Mouse (Mus musculus): ENCODE data around the gene Atxn1. TPM values are rescaled to one million over a fixed set of nuclear protein-coding genes. Genes with fewer than 3 reads are reported as not detected.

Gene Atxn1
- total RNA-seq, 4 experiments from 2014 or later, result 40.3 to 60.6 (median 42.9) TPM

DNA sequence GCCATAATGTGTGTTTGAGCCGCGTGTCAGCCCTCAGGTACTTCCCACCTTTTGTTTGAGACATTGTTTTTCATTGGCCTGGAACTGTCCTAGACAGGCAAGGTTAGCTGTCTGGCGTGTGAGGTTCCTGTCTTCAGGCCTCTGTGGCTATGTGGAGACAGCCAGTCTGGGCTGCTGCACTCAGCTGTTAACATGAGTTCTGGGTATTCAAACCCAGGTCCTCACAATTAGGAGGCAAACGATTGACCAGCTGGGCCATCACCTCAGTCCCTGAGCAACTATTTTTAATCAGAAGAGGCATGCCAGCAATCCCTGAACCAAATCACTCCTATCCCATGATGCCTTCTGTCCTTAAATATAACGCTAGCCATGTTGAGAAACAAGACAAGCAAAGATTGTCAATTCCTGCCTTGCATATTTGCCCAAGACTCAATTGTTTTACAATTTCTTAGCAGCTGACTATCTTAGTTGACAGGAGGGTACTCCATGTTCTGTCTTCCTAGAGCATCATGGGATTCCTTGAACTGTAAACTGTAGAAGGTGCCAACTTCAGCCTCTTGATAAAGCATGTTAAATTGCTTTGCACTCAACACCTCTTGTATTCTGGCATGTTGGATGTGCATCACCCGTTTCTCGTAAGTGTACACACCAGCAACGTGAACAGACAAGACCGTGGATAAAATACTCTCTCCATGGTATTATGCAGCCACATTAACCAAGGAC is 428.9 kb downstream of the Atxn1 start:
- no peak for DNase-seq (ENCODE audit: low spot score in 2 of 2)

DNA sequence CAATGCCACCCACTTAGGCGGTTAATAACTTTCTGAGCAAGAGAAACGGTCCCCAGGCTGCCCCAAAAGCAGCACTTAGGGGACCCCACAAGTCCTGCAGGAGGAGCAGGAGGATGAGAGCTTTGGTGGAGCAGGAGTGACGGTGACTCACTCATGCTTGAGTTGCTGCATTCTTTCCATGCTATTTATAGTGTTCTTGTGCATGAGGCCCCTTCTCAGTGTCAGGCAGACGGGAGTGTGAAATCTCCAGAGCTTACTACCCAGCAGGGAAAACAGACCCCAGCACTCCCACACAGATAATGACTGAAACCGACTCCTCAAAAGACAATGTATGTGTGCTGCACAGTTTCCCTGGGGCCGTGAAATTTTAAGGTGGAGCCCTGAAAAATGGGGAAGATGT is 434.1 kb downstream of the Atxn1 start:
- peak in 1 of 2 experiments; percentile 21 for DNase-seq (ENCODE audit: low spot score in 2 of 2)

DNA sequence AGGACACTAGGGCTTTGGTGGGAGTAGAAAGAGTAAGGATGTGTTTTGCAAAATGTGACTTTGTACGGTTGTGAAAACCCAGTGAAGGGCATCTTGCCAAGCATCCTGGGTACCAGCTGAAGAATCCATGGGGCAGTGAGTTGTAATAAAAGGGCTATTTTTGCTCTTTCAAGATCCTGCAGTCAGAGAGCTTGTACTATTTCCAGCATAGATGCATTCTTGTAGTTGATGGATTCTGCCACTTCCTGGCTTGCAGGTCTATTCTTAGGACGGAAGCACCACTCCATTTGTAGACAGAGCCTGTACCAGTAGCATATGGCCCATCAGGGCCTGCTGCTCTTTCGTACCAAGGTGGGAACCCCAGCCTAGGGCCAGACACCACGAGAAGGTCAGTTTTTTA is 436.0 kb downstream of the Atxn1 start:
- no peak for DNase-seq (ENCODE audit: low spot score in 2 of 2)

DNA sequence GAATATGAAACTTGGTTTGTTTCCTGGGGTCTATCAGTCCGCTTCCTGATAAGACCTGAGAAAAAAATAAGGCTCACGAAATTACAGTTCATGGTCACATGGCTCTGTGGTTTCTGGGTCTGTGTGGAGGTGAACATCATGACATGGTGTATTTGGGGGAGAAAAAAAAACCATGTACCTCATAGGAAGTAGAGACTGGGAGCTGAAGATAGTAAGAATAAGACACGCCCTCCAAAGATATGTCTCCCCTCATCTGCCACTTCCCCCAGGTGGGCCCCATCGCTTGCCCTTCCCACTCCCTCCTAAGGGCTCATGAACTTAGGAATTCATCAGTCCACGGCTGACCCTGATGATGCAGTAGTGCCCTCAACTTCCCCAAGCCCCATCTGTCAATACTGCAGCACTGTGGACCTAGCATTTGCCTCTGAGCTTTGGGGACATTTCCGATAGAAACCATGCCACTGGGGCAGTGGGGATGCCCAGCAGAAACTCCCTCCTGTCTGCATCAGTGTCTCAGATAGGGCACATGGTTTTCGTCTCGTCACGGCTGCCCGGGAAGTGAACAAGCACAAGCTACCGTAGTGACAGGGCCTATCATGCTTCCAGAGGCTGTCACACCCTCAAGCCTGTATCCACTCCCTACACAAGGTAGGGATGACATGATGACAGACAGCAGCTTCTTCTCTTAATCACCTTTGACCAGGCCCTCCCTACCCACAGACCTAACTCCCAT is 437.4 kb downstream of the Atxn1 start:
- DNase-seq (ENCODE audit: low spot score in 2 of 2), result no peak

DNA sequence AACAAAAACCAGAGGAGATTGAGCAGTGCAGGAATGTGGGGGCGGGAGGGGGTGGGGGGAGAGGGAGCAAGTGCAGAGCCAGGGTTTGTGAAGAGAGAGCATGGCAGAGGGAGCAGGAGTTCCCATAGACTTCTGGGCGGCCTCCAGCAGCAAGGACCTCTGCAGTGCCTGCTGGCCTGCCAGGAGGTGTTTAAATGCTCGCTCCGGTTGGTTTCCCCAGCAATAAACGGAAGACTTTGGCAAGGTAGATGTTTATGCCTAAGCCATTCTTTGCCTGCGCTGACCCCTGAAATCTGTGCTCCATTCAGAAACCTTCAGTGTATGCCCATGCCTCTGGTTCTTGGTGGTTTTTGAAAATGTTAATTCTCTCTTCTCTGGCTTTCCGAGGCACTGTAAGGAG is 438.6 kb downstream of the Atxn1 start:
- DNase-seq (ENCODE audit: low spot score in 2 of 2), result no peak

DNA sequence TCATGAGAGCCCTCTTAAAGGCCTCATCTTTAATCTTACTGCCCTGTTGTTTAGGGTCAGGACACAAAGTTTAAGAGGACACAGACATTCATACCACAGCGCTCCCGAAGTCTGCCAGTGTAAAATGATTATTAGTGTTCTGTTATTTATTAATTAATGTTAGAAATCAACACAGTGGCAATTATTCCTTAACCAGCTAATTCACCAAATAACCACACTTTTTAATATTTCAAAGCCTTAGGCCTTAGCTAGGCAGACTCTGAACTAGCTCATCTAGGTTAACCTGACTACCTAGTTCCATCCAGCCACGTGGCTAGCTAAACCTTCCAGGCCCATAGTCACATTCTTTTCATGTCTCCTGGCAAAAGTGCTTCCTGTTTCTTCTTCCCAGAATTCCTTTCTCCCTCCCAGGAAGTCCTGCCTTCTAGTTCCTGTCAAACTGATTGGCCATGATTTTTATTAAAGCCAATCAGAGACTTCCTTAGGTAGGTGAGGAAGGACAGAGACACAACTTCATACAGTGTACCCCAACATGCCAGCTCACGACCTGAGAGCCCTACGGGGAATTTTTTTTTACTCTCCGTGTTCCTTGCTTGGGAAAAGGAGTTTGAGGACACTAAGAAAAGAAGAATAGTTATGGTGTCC is 439.9 kb downstream of the Atxn1 start:
- DNase-seq (ENCODE audit: low spot score in 2 of 2), result no peak

DNA sequence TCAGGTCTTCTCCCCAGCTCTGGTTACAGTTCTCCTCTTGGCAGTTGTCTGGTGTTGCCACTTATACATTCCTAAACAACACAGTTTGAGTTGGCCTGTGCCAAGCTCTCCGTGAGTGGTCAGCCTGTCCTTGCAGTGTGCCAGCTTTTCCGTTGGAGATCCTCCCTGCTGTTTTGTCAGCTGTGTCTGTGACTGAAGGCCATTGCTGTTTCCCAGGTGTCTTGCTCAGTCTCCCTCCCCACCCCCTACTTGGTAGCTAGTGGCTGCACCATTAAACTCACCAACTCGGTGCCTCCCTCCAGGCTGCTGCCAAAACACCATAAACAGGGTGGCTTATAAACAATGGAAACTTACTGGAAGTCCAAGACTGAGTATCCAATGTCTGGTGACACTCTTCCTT is 440.5 kb downstream of the Atxn1 start:
- DNase-seq (ENCODE audit: low spot score in 2 of 2), result peak in 1 of 2 experiments; percentile 60

DNA sequence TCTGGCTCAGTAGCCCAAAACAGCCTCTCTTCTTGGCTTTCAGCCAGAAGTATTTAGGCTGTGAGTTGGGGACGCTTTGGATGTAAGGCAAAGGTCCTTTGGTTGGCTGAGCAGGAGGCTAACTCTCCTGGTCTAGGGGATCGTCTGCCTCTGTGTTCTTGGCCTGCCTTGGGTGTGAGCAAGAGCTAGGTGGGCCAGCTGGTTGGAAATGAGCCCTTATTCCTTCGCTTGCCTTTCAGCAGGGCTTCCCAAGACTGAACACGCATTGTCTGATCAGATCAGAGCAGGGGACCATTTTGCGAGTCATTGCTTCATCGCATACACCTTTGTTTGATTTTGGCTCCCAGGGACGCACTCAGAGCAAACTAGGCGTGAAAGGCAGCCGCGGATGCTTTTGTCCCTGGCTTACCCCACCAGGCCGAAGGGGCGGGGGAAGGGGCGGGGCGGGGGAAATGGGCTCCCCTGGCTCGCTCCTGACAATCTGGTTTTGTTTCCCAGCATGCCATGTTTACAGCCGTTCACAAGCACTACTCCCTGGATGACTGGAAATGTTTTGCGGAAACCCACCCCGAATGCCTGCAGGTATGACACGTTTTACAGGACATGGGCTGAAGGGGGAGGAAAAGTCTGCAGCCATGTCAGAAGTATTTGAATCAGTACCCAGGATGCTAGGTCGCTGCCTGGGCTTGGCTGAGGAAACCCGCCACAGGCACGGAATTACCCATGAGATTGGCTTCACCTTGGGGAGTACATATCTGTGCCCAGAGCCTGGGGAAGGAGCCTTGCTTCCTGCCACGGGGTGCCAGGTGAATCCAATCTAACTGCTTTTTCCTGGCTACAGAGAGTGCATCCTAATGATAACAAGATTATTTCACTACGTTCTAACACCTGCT is 448.1 kb downstream of the Atxn1 start:
- no peak for DNase-seq (ENCODE audit: low spot score in 2 of 2)

DNA sequence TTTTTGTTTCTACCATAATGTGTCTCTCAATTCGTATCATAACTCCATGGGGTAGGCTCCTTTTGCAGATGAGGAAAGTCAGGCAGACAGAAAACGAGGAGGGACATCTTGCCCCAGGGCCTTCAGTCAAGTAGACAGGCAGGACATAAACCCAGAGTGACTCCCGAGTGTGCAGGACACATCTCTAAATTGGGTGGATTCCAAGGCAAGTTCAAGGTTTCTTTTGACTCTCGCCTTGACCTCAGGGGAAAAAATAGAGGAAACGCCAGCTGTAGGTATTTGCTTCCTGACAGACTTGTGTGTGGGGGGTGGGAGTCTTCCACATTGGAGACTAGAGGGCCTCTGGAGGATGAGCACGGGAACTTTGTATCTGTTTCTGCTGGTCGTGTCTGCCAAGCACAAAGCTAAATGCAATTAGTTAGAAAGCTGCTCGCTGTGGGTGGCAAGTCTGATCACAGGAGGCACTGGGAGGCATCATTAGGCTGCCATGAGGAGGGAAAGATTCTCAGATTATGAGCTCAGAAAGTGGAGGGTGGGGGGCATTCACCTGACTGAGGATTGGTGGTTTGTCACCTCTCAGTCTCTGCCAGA is 449.9 kb downstream of the Atxn1 start:
- DNase-seq (ENCODE audit: low spot score in 2 of 2), result no peak

DNA sequence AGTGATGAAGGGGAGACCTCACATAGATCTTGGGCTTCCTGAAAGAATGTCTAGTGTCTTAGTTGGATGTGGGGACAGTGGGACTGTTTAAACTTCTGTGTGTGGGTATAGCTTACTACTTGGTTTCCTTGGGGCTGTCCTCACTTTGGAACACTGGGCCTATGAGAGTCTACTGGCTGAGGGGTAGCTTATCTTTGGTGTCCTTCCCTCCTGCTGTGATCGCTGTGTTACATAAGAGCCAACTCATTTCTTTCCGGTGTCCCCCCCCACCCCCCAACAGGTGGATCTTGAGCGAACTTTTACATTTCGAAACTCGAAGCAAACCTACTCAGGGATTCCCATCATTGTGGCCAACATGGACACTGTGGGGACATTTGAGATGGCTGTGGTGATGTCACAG is 450.7 kb downstream of the Atxn1 start:
- DNase-seq (ENCODE audit: low spot score in 2 of 2), result no peak

DNA sequence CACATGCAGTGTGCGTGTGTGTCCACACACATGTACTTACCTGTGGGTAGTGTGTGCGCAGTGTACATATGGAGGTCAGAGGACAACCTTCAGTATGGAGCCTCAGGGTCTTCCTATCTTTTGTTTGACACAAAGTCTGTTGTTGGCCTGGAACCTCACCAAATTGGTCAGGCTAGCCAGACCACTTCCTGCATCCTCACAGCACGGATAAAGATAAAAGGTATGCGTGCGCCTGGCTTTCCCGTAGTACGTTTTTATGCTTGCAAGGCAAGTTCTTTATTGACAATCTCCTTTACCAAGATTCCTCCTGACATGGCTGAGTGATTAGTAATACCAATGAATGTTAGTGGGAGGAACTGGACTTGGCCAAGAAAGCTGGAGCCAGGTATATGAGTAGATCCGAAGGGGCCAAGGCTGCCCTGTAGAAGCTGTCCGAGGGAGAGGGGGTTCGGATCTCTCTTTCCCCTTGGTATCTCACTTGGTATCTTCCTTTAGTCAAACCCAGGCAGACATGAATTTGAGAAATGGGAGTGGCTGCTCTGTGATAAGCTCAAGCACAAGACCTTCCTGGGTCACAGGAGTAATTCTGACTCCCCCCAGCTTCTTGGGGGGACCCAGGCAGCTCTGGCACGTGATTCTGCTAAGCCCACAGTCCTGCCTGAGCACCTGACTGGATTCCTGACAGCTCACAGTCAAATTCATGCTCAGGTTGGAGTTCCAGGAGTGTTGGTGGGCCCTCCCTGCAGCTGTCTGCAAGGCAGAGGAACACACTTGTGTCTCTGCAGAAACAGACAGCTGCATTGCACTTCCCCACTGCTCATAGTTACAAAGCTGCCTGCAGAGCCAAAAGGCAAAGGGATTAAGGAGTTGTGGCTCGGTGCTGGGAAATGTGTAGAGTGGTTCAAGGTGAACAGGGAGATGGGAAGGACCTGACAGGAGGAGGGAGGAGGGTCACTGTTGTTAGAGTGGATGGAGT is 451.5 kb downstream of the Atxn1 start:
- DNase-seq (ENCODE audit: low spot score in 2 of 2), result no peak

DNA sequence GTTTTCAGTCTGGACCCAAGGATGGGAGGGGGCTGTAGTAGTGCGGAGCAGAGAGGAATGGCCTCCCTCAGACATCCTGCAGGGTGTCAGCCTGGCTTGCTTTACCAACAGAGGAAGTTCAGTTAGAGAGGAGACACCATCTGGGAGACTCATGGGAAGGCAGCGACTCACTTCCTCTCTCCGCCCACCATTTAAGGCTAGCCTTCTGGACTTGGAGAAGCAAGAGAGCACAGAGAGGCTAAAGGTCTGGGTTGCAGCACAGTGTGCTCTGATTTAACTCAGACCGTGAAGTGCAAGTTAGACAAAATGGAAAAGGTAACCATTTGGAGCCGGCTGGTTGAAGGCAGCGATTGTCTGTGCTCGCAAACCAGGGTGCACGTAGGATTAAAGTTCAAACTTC is 452.3 kb downstream of the Atxn1 start:
- no peak for DNase-seq (ENCODE audit: low spot score in 2 of 2)

DNA sequence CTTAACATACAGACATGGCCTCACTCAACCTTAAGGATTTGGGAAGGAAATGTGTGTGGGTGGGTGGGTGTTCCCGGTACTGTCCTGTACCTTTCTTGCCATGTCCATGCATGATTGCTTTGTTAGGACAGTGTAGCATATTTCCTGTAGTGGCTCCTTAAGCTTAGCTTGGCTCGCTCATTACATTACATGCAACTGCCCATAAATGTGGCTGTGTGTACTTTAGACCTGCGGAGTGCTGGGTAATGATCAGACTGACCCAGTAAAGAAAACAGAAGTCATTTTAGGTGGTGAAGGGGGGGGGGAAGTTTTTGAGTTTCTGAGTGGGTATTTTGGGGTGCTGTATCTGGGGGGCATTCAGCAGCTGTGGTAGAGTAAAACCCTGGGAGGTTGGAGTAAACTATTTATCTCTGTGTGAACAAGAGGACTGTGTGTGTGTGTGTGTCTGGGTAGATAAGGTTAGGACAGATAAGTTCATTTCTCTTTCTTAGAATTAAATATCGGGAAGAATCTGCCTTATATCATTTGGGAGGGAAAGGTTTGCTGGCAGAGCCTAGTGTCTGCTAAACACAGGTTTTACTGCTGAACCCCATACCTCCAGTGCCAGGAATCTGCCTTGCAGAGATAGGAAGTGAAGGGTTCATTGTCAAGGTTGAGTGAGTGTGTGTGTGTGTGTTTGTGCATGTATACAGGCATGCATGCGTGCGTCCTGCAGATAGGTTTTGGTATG is 452.9 kb downstream of the Atxn1 start:
- DNase-seq (ENCODE audit: low spot score in 2 of 2), result no peak

DNA sequence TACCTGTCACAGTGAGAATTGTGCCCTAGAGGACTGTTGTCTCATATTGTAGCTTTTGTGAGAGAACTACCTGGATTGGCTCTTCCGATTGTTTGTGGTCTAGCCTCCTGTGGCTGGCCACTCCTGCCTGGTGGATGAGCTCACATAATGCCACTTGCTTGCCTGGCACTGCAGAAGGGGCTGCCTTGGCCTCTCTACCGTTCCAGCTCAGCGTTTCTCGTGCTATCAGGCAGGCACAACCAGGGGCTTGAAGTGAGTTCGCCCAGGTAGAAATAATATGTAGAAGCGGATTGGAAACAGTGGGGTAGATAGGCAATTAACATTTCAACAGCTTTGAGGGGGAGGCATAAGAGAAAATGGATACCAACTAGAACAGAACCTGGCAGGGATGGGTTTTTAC is 455.4 kb downstream of the Atxn1 start:
- DNase-seq (ENCODE audit: low spot score in 2 of 2), result no peak

DNA sequence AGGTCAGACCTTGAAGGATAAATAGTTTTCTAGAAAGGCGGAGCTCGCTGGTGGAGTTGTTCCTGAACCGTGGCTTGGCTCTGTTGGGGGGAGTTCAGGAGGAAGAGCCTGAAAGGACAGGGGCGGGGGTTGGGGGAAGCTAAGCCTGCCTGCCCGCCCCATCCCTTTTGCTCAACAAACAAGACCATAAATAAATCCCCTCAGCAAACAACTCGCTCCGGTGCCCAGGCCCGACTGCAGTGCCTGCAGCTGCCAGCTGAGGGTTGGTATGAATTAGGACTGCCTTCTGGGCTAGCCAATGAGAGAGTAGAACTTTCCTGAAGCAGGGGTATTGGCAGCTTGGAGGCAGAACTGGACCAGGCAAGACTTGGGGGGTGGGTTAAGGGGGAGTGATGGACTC is 456.3 kb downstream of the Atxn1 start:
- DNase-seq (ENCODE audit: low spot score in 2 of 2), result peak; percentile 58 to 76

DNA sequence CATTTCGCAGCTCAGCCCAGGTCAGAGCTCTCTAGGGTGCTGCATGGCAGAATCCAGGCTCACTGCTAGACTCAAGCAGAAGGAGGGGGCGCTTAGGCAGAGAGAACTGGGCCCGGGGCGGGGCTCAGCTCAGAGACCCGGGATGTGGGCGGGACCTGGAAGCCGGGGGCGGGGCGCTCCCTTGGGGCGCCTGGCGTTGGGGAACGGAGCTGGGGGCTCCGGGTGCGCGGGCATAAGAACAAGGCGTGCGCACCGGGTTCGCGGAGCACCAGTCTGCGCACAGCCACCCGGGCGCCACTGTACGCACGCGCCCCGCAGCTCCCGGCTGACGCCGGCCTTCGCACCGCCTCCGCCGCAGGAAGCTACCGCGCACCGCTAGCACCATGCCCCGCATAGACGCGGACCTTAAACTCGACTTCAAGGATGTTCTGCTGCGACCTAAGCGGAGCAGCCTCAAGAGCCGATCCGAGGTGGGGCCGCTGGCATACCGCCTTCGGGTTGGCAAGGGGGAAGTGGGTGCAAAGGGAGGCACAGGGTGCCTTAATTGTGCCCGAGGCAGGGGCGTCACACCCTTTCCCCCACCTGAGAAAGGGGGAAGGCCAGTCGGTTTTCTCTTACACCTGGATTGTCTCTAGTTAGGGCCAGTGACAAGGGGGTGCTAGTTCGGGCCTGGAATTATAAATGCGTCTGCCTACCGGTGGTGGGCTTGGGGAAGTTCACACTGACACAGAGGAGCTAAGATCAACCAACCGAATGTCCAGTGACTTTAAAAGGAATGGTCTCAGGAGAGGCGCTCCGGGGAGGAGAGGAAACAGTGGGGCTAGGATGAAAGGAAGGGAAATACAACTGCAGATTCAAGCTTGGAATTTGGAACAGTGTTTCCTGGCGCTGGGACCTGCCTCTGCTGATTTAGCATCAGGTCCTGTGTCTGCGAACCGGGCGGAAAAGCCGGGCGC is 457.3 kb downstream of the Atxn1 start, which contains the start of gene Gmpr:
TSS of gene Gmpr (plus strand) at position 171 of the 956 bp plus-strand sequence.
- peak; percentile 68 to 79 for DNase-seq (ENCODE audit: low spot score in 2 of 2)

DNA sequence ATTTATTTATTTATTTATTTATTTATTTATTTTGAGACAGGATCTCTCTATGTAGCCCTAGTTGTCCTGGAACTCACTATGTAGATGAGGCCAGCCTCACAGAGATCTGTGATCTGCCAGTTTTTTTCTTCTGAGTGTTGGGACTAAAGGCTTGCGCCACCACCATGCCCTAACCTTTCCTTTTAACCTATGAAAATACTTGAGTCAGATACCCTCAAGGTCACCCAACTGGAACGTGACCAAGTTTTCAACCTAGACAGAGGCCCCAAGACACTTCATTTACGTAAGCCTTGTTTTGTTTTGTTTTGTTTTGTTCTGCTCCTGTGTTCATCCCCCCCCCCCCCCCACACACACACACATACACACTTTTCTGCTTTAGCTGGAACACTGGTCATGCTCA is 459.3 kb downstream of the Atxn1 start:
- DNase-seq (ENCODE audit: low spot score in 2 of 2), result no peak

DNA sequence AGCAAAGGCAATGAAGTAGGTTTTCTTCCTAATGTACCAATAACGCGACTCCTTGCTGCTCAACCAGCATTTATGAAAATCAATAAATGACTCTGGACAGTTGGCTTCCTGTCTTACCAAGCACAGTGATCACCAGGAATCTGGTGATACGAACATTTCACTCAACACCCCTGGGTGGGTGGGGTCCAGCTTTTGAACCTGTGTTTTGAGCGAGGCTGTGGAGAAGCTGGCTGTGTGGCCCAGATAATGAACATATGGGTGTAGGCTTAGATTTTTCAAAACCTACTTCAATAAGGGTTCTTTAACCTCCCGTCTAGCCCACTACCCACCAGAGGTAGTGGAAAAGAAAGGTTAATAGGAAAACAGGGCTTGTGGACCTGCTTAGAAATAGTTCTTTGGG is 462.0 kb downstream of the Atxn1 start:
- no peak for DNase-seq (ENCODE audit: low spot score in 2 of 2)
